Mouse (Mus musculus) cortical plate, adult 2 months (tissue): ENCODE results near the gene Gm20741. TPM values are rescaled to one million over a fixed set of nuclear protein-coding genes. Genes with fewer than 3 reads are reported as not detected.

Experiments
- H3K27ac ChIP-seq: fragments of 200-500 bp; 2 replicates; pipeline ENCODE4 v1.5.1; 2012; ENCODE audit warnings: low read length, control low read depth, inconsistent platforms; ENCODE audit not compliant: insufficient read depth
- H3K4me1 ChIP-seq: fragments of 200-500 bp; 2 replicates; pipeline ENCODE4 v1.6.1; 2011; ENCODE audit warnings: low read length; ENCODE audit not compliant: control insufficient read depth, insufficient read depth
- H3K4me3 ChIP-seq: fragments of 200-500 bp; 2 replicates; pipeline ENCODE4 v1.5.1; 2011; ENCODE audit warnings: mild to moderate bottlenecking, low read length, control low read depth; ENCODE audit not compliant: insufficient read depth
- CTCF ChIP-seq: fragments of 200-500 bp; IDR thresholded peaks from 2 replicates; pipeline ENCODE4 v1.5.1; 2011; ENCODE audit warnings: mild to moderate bottlenecking, control low read depth, low read length; ENCODE audit not compliant: insufficient read depth; ENCODE audit errors: extremely low read depth
- POLR2A ChIP-seq: fragments of 200-500 bp; IDR thresholded peaks from 2 replicates; pipeline ENCODE4 v1.6.1; 2011; ENCODE audit warnings: mild to moderate bottlenecking, low read length, control low read depth; ENCODE audit not compliant: insufficient read depth; ENCODE audit errors: extremely low read depth
- polyA plus RNA-seq: library from polyadenylated mRNA; depleted of rRNA; stranded (reverse); fragments of >200 nt; gene quantifications from 2 replicates; pipeline ENCODE4 v1.2.3, GENCODE M21; 2012; rRNA removed

Gene Gm20741
- polyA plus RNA-seq, 1 experiment: not detected

GRCm38 (mm10) chr16:88774106-88774505 lies 37.9 kb downstream of the Gm20741 start, which contains the start of gene 2310057N15Rik:
Gene 2310057N15Rik, minus strand, starts transcription at chr16:88774206.
- H3K4me1 ChIP-seq: no peaks in the 10 kb centered on the region
- TF ChIP-seq POLR2A (no peak), CTCF (no peak)
- no peak within 1 kb of the TSS for H3K27ac ChIP-seq
- H3K4me3 ChIP-seq: no peak within 1 kb of the TSS

Other genes starting within 250 kb of the Gm20741 start
- not detected in 2 replicates for gene Cldn8, start 249.0 kb downstream of the Gm20741 start, polyA plus RNA-seq
- gene Krtap24-1, start 199.9 kb downstream of the Gm20741 start, polyA plus RNA-seq: not detected in 2 replicates
- not detected in 2 replicates for gene 2310079G19Rik, start 184.6 kb downstream of the Gm20741 start, polyA plus RNA-seq
- not detected in 2 replicates for gene Krtap26-1, start 164.4 kb downstream of the Gm20741 start, polyA plus RNA-seq
- gene Krtap27-1, start 140.5 kb downstream of the Gm20741 start, polyA plus RNA-seq: not detected in 2 replicates
- gene 2310061N02Rik, start 104.3 kb downstream of the Gm20741 start, polyA plus RNA-seq: not detected in 2 replicates
- not detected in 2 replicates for gene Krtap13-1, start 83.4 kb downstream of the Gm20741 start, polyA plus RNA-seq
- gene Krtap13, start 60.6 kb downstream of the Gm20741 start, polyA plus RNA-seq: not detected in 2 replicates
- not detected in 2 replicates for gene 2310034C09Rik, start 53.4 kb downstream of the Gm20741 start, polyA plus RNA-seq
- gene 2310057N15Rik, start 38.0 kb downstream of the Gm20741 start, polyA plus RNA-seq: not detected in 2 replicates
- not detected in 2 replicates for gene Gm5965, start 34.3 kb downstream of the Gm20741 start, polyA plus RNA-seq
- gene Krtap15, start 8.0 kb upstream of the Gm20741 start, polyA plus RNA-seq: not detected in 2 replicates
- gene Krtap14, start 13.9 kb upstream of the Gm20741 start, polyA plus RNA-seq: not detected in 2 replicates
- not detected in 2 replicates for gene Krtap19-1, start 57.2 kb upstream of the Gm20741 start, polyA plus RNA-seq
- gene Krtap19-2, start 62.0 kb upstream of the Gm20741 start, polyA plus RNA-seq: not detected in 2 replicates
- not detected in 2 replicates for gene Krtap19-3, start 65.8 kb upstream of the Gm20741 start, polyA plus RNA-seq
- gene Krtap19-4, start 72.9 kb upstream of the Gm20741 start, polyA plus RNA-seq: not detected in 2 replicates
- gene Krtap19-5, start 84.2 kb upstream of the Gm20741 start, polyA plus RNA-seq: not detected in 2 replicates
- gene Krtap19-9b, start 120.0 kb upstream of the Gm20741 start, polyA plus RNA-seq: not detected in 2 replicates
- gene Krtap16-3, start 150.7 kb upstream of the Gm20741 start, polyA plus RNA-seq: not detected in 2 replicates
- not detected in 2 replicates for gene Krtap22-2, start 198.5 kb upstream of the Gm20741 start, polyA plus RNA-seq
- not detected in 2 replicates for gene Gm10229, start 203.1 kb upstream of the Gm20741 start, polyA plus RNA-seq
- not detected in 2 replicates for gene Krtap6-1, start 219.5 kb upstream of the Gm20741 start, polyA plus RNA-seq
- not detected in 2 replicates for gene Gm10228, start 229.3 kb upstream of the Gm20741 start, polyA plus RNA-seq
- gene Krtap6-5, start 235.7 kb upstream of the Gm20741 start, polyA plus RNA-seq: not detected in 2 replicates